Mouse (Mus musculus) liver, embryonic 13.5 days (tissue): ENCODE measurements around the gene Krt27. TPM values are rescaled to one million over a fixed set of nuclear protein-coding genes. Genes with fewer than 3 reads are reported as not detected.

Experiments used
- ATAC-seq: fragments of 200-750 bp; cut with Nextera tagmentation; 2 replicates; pipeline ENCODE4 v1.8.0; 2017; ENCODE audit warnings: low read depth, mild to moderate bottlenecking, moderate number of reproducible peaks, moderate library complexity
- DNase-seq: peaks from one replicate; pipeline ENCODE4 v3.0.0; 2022
- H3K27ac ChIP-seq: fragments of 300-500 bp; sonication (generic); 2 replicates; pipeline ENCODE4 v1.5.1; 2015; ENCODE audit warnings: moderate library complexity, mild to moderate bottlenecking, inconsistent platforms
- H3K27me3 ChIP-seq: fragments of 300-500 bp; sonication (generic); 2 replicates; pipeline ENCODE4 v1.6.1; 2015; ENCODE audit warnings: mild to moderate bottlenecking, inconsistent platforms
- H3K36me3 ChIP-seq: fragments of 300-500 bp; sonication (generic); 2 replicates; pipeline ENCODE4 v1.6.1; 2015; ENCODE audit warnings: mild to moderate bottlenecking, inconsistent platforms
- H3K4me1 ChIP-seq: fragments of 300-500 bp; sonication (generic); replicated peaks from 2 replicates; pipeline ENCODE4 v1.6.1; 2015; ENCODE audit warnings: inconsistent platforms
- H3K4me2 ChIP-seq: fragments of 300-500 bp; sonication (generic); 2 replicates; pipeline ENCODE4 v1.6.1; 2015; ENCODE audit warnings: inconsistent platforms, mild to moderate bottlenecking, moderate library complexity
- H3K4me3 ChIP-seq: fragments of 300-500 bp; sonication (generic); replicated peaks from 2 replicates; pipeline ENCODE4 v1.5.1; 2015; ENCODE audit warnings: mild to moderate bottlenecking, inconsistent platforms
- H3K9ac ChIP-seq: fragments of 300-500 bp; sonication (generic); 2 replicates; pipeline ENCODE4 v1.6.1; 2015; ENCODE audit warnings: mild to moderate bottlenecking, inconsistent platforms
- H3K9me3 ChIP-seq: fragments of 300-500 bp; sonication (generic); replicated peaks from 2 replicates; pipeline ENCODE4 v1.6.1; 2016; ENCODE audit warnings: inconsistent platforms
- WGBS: fragments of 180-500 bp; shearing (Covaris S2); methylation state at CpG from one replicate; pipeline ENCODE4 v1.1.7; 2015; ENCODE audit not compliant: insufficient replicate concordance; 5-methylcytosine and 5-hydroxymethylcytosine counted together
- polyA plus RNA-seq: library from polyadenylated mRNA; unstranded; fragments of >200 nt; fragmentation: Nextera tagmentation; extraction: Ambion mirVana; gene quantifications from 2 replicates; pipeline ENCODE4 v1.2.1, GENCODE M21; 2015

Gene Krt27
- polyA plus RNA-seq: not detected in 2 replicates

DNA sequence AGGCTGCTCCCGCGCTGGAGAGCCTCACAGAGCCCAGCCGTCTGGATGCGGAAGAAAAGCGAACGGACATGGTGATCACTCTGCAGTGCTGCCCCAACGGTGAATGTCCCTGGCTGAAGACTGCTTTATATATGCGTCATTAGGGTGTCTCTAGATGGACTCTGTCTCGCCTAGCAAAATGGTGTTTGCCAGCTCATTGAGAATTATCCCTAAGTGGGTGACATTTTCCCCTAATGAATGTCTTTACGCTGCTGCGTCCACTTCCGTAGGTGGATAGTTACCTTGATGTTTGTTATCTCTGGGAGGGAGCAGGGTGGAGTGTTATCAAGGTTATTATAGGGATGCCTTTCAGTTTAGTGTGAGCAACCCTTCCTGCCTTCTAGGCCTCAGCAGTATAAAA is at the start of gene Krt27:
Krt27 (minus strand) TSS at position 101 of the 400 bp plus-strand sequence.
- Histone ChIP-seq H3K27ac (no peak within 1 kb of the TSS), H3K4me1 (no peaks in the 10 kb centered on the region), H3K4me3 (no peak within 1 kb of the TSS), H3K27me3 (no peaks in the 10 kb centered on the region), H3K9me3 (no peaks in the 10 kb centered on the region), H3K9ac (no peak within 1 kb of the TSS), H3K4me2 (no peak within 1 kb of the TSS), H3K36me3 (no peaks in the 10 kb centered on the region)
- no peak for DNase-seq
- 71% methylated on average over 12 of the region's 12 CpGs for WGBS
- ATAC-seq: no peak

GRCm38 (mm10) chr11:99399956-99400549 is 49.1 kb upstream of the Krt27 start:
- ATAC-seq: no peak
- H3K4me1 ChIP-seq: no peaks in the 10 kb centered on the region
- WGBS: 69% methylated on average over 13 of the region's 13 CpGs

DNA sequence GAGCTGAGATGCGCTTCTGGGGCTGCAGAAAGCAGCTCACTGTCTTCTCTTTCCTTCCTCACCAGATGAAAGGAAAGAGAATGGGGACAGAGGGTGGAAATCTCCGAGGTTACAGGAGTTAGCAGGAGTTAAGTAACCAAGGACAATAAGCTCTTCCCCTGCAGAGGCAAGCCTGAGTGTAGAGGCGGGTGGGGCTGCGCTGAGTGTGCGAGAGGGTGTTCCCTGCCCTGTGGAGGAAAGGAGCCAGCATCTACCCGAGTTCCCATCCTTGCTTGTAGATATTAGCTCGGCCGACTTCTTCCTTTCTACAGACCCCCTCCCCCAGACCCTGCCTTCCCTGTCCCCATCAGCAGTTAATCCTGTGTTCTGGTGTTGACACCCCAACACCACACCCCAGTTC is 47.9 kb upstream of the Krt27 start:
- no peak overlapping the region for H3K4me2 ChIP-seq
- no peak overlapping the region for H3K4me3 ChIP-seq
- 39% methylated on average over 8 of the region's 8 CpGs for WGBS
- DNase-seq: no peak
- H3K4me1 ChIP-seq: no peaks in the 10 kb centered on the region
- H3K27ac ChIP-seq: no peak overlapping the region
- H3K9ac ChIP-seq: no peak overlapping the region
- ATAC-seq: no peak
- H3K27me3 ChIP-seq: no peaks in the 10 kb centered on the region
- H3K36me3 ChIP-seq: no peaks in the 10 kb centered on the region
- H3K9me3 ChIP-seq: no peaks in the 10 kb centered on the region

More at GRCm38 (mm10) chr11:99399956-99400549, 49.1 kb upstream of the Krt27 start:
- H3K27me3 ChIP-seq: no peaks in the 10 kb centered on the region
- no peak for DNase-seq
- no peak overlapping the region for H3K4me2 ChIP-seq
- no peak overlapping the region for H3K4me3 ChIP-seq
- H3K9ac ChIP-seq: no peak overlapping the region
- H3K36me3 ChIP-seq: no peaks in the 10 kb centered on the region
- no peaks in the 10 kb centered on the region for H3K9me3 ChIP-seq
- no peak overlapping the region for H3K27ac ChIP-seq

DNA sequence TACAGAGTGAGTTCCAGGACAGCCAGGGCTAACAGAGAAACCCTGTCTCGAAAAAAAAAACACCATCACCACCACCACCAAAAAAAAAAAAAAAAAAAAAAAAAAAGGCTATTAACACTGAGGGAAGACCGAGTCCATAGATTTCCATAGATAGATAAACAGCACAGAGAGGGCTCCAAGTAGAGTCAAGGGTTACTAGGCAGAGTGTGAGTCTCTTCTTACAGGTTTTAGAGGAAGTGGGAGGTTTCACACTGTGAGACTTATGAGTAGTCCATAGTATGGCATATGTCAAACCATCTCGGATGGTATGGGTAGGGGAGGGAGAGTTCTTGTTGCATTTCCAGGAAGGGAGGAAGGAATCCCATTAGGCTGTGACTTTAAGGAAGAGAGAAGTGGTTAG is 47.2 kb upstream of the Krt27 start:
- H3K9ac ChIP-seq: no peak overlapping the region
- no peaks in the 10 kb centered on the region for H3K36me3 ChIP-seq
- H3K4me3 ChIP-seq: no peak overlapping the region
- H3K4me2 ChIP-seq: no peak overlapping the region
- ATAC-seq (no peak), DNase-seq (no peak)
- 50% methylated on average over 3 of the region's 3 CpGs for WGBS
- H3K27me3 ChIP-seq: no peaks in the 10 kb centered on the region
- H3K27ac ChIP-seq: no peak overlapping the region
- H3K9me3 ChIP-seq: no peaks in the 10 kb centered on the region
- H3K4me1 ChIP-seq: no peaks in the 10 kb centered on the region

DNA sequence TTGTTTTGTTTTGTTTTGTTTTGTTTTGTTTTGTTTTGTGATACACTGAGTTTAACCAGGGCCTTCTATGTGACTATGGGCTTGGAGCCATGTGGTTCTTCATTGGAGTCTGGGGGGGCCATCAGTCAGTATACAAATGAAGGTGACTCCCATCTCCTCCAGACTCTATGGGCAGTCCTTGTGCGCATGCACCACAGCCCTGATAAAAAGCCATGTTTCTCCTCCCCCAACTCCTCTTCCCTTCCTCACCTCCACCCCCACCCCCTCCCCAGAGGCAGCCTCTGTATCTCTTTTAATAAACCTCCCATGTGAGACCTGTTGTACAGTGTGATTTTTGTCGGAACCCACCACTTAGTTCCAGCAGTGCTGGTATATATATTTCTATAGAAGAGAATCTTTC is 45.8 kb upstream of the Krt27 start:
- no peak overlapping the region for H3K9ac ChIP-seq
- no peak overlapping the region for H3K4me2 ChIP-seq
- H3K9me3 ChIP-seq: no peaks in the 10 kb centered on the region
- no peaks in the 10 kb centered on the region for H3K36me3 ChIP-seq
- no peak overlapping the region for H3K27ac ChIP-seq
- ATAC-seq (no peak), DNase-seq (no peak)
- WGBS: 70% methylated on average over 2 of the region's 2 CpGs
- H3K27me3 ChIP-seq: no peaks in the 10 kb centered on the region
- H3K4me1 ChIP-seq: no peaks in the 10 kb centered on the region
- H3K4me3 ChIP-seq: no peak overlapping the region

DNA sequence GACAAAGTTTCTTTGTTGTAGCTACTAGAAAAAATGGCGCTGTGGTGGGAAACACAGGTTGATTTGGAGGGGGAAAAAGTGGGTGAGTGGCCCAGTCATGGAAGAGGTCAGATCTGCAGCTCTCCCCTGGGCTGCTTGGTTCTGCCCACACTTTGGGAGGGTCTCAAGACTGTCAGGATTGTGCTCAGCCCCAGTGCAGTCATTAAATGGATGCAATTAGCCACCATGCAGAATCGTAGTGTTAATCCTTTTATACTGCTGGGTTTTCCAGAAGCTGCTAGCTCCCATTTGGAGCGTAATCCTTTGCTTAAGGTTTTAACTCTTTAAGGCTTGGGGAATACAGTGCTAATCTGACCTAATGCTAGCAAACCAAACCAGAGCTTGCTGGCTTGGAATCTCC is 45.1 kb upstream of the Krt27 start:
- 48% methylated on average over 3 of the region's 3 CpGs for WGBS
- no peak overlapping the region for H3K27ac ChIP-seq
- no peaks in the 10 kb centered on the region for H3K36me3 ChIP-seq
- no peak for ATAC-seq
- no peaks in the 10 kb centered on the region for H3K4me1 ChIP-seq
- no peak for DNase-seq
- no peak overlapping the region for H3K4me2 ChIP-seq
- no peaks in the 10 kb centered on the region for H3K9me3 ChIP-seq
- H3K27me3 ChIP-seq: 0 out of 2 replicates have a peak, but pooled peaks cover under 1% of the 10 kb centered on the region
- no peak overlapping the region for H3K4me3 ChIP-seq
- H3K9ac ChIP-seq: no peak overlapping the region

GRCm38 (mm10) chr11:99392492-99392891 is 41.6 kb upstream of the Krt27 start:
- Histone ChIP-seq H3K4me2 (no peak overlapping the region), H3K9ac (no peak overlapping the region), H3K27ac (no peak overlapping the region), H3K4me3 (no peak overlapping the region), H3K4me1 (no peaks in the 10 kb centered on the region), H3K36me3 (no peaks in the 10 kb centered on the region), H3K9me3 (no peaks in the 10 kb centered on the region), H3K27me3 (peaks cover 8% of the 10 kb centered on the region; the same call in 1 of the 2 replicates)
- no peak for DNase-seq
- no peak for ATAC-seq
- 68% methylated on average over 10 of the region's 10 CpGs for WGBS

GRCm38 (mm10) chr11:99391375-99391774 is 40.5 kb upstream of the Krt27 start:
- WGBS: 58% methylated on average over 6 of the region's 6 CpGs

GRCm38 (mm10) chr11:99390866-99391265 is 40.0 kb upstream of the Krt27 start:
- no peak overlapping the region for H3K27ac ChIP-seq
- DNase-seq (no peak), ATAC-seq (no peak)
- H3K36me3 ChIP-seq: no peaks in the 10 kb centered on the region
- H3K9ac ChIP-seq: no peak overlapping the region
- peaks cover 6% of the 10 kb centered on the region for H3K4me1 ChIP-seq
- H3K4me3 ChIP-seq: no peak overlapping the region
- H3K27me3 ChIP-seq: peaks cover 8% of the 10 kb centered on the region; the same call in 1 of the 2 replicates
- 58% methylated on average over 7 of the region's 7 CpGs for WGBS
- no peaks in the 10 kb centered on the region for H3K9me3 ChIP-seq
- H3K4me2 ChIP-seq: no peak overlapping the region

More at GRCm38 (mm10) chr11:99391375-99391774, 40.5 kb upstream of the Krt27 start:
- no peak overlapping the region for H3K4me2 ChIP-seq
- H3K9me3 ChIP-seq: no peaks in the 10 kb centered on the region
- peaks cover 8% of the 10 kb centered on the region; the same call in 1 of the 2 replicates for H3K27me3 ChIP-seq
- H3K4me3 ChIP-seq: no peak overlapping the region
- DNase-seq: no peak
- H3K27ac ChIP-seq: no peak overlapping the region
- no peak overlapping the region for H3K9ac ChIP-seq
- ATAC-seq: no peak
- H3K36me3 ChIP-seq: no peaks in the 10 kb centered on the region
- peaks cover 5% of the 10 kb centered on the region for H3K4me1 ChIP-seq

- ATAC-seq (no peak), DNase-seq (no peak)
- peaks cover 6% of the 10 kb centered on the region for H3K4me1 ChIP-seq
- WGBS: 65% methylated on average over 4 of the region's 4 CpGs
- H3K9me3 ChIP-seq: no peaks in the 10 kb centered on the region
- H3K27ac ChIP-seq: no peak within 1 kb of the TSS
- H3K9ac ChIP-seq: no peak within 1 kb of the TSS
- H3K27me3 ChIP-seq: peaks cover 11% of the 10 kb centered on the region
- no peak within 1 kb of the TSS for H3K4me3 ChIP-seq
- no peaks in the 10 kb centered on the region for H3K36me3 ChIP-seq
- H3K4me2 ChIP-seq: no peak within 1 kb of the TSS
Observed at GRCm38 (mm10) chr11:99389264-99389663, 38.4 kb upstream of the Krt27 start, which contains the start of gene Krt10. TSS of gene Krt10 (minus strand) at chr11:99389364.

- H3K4me1 ChIP-seq: peaks cover 6% of the 10 kb centered on the region
- ATAC-seq: no peak
- 80% methylated on average over 18 of the region's 18 CpGs for WGBS
Observed at GRCm38 (mm10) chr11:99388661-99389060, 37.8 kb upstream of the Krt27 start.

More at GRCm38 (mm10) chr11:99388661-99389060, 37.8 kb upstream of the Krt27 start:
- Histone ChIP-seq H3K27me3 (peaks cover 13% of the 10 kb centered on the region), H3K27ac (no peak overlapping the region), H3K9me3 (no peaks in the 10 kb centered on the region), H3K4me2 (no peak overlapping the region), H3K36me3 (no peaks in the 10 kb centered on the region), H3K4me3 (no peak overlapping the region), H3K9ac (no peak overlapping the region)
- no peak for DNase-seq
